Mouse (Mus musculus) T-helper 1 cell (primary cell): ENCODE measurements at regions not wholly inside any gene's neighbourhood (a gene's known extent, or its start where the extent isn't known, plus 50 kb on each side); places are given as distances from the start of the nearest gene placed in this dataset.

Source experiments
- in situ Hi-C: fragments of 300-600 bp; cut with MboI, MseI; formaldehyde crosslinking; loops from one replicate; pipeline ENCODE4 v1.15.1; 2025; ENCODE audit warnings: high pct_unique_total_duplicates

GRCm38 (mm10) chr4:75884371-75884770, 606.3 kb upstream of the Dmac1 start:
- in situ Hi-C loops: no loop called here

GRCm38 (mm10) chr4:75869771-75870170, 591.7 kb upstream of the Dmac1 start:
- in situ Hi-C loops: no loop called here

- in situ Hi-C loops: no loop called here
These were observed 583.0 kb upstream of the Dmac1 start for GRCm38 (mm10) chr4:75861076-75861475.

GRCm38 (mm10) chr4:75857769-75858408, 579.8 kb upstream of the Dmac1 start:
- in situ Hi-C loops: no loop called here

GRCm38 (mm10) chr4:75855688-75856296, 577.7 kb upstream of the Dmac1 start:
- in situ Hi-C loops: no loop called here

GRCm38 (mm10) chr4:75850343-75850742, 572.2 kb upstream of the Dmac1 start:
- in situ Hi-C loops: no loop called here

GRCm38 (mm10) chr4:75847675-75848385, 569.7 kb upstream of the Dmac1 start:
- in situ Hi-C loops: no loop called here

- in situ Hi-C loops: no loop called here
These were observed 566.9 kb upstream of the Dmac1 start for GRCm38 (mm10) chr4:75845021-75845420.

GRCm38 (mm10) chr4:75838619-75839018, 560.5 kb upstream of the Dmac1 start:
- in situ Hi-C loops: no loop called here

GRCm38 (mm10) chr4:75827082-75827711, 549.1 kb upstream of the Dmac1 start:
- in situ Hi-C loops: no loop called here

- in situ Hi-C loops: no loop called here
These were observed 541.1 kb upstream of the Dmac1 start for GRCm38 (mm10) chr4:75819193-75819603.

GRCm38 (mm10) chr4:75816026-75816425, 537.9 kb upstream of the Dmac1 start:
- in situ Hi-C loops: no loop called here

GRCm38 (mm10) chr4:75812266-75812665, 534.2 kb upstream of the Dmac1 start:
- in situ Hi-C loops: no loop called here

GRCm38 (mm10) chr4:75801870-75802269, 523.8 kb upstream of the Dmac1 start:
- in situ Hi-C loops: no loop called here

- in situ Hi-C loops: no loop called here
These were observed 523.1 kb upstream of the Dmac1 start for GRCm38 (mm10) chr4:75801156-75801555.

- in situ Hi-C loops: no loop called here
These were observed 513.7 kb upstream of the Dmac1 start for GRCm38 (mm10) chr4:75791789-75792188.

GRCm38 (mm10) chr4:75790920-75791589, 513.0 kb upstream of the Dmac1 start:
- in situ Hi-C loops: no loop called here

GRCm38 (mm10) chr4:75787405-75787804, 509.3 kb upstream of the Dmac1 start:
- in situ Hi-C loops: no loop called here

GRCm38 (mm10) chr4:75786391-75786790, 508.3 kb upstream of the Dmac1 start:
- in situ Hi-C loops: no loop called here

GRCm38 (mm10) chr4:75779492-75779891, 501.4 kb upstream of the Dmac1 start:
- in situ Hi-C loops: no loop called here

- in situ Hi-C loops: no loop called here
These were observed 486.0 kb upstream of the Dmac1 start for GRCm38 (mm10) chr4:75764141-75764540.

- in situ Hi-C loops: no loop called here
These were observed 466.5 kb upstream of the Dmac1 start for GRCm38 (mm10) chr4:75744605-75745004.
